Mouse (Mus musculus) left cerebral cortex, adult 2 months (tissue): ENCODE data around the gene Xiap. TPM values are rescaled to one million over a fixed set of nuclear protein-coding genes. Genes with fewer than 3 reads are reported as not detected.

ENCODE experiments used
- DNase-seq, 2 experiments: peaks; one replicate each; pipeline ENCODE4 v3.0.0; 2021 to 2022; ENCODE audit warnings: low spot score in 2 of 2, mixed read lengths in 1 of 2; ENCODE audit errors: extremely low spot score in 1 of 2
- H3K27ac ChIP-seq: fragments of 200-600 bp; 2 replicates; pipeline ENCODE4 v1.8.1; 2022
- H3K4me3 ChIP-seq: fragments of 200-600 bp; 2 replicates; pipeline ENCODE4 v1.8.1; 2022
- CTCF ChIP-seq: fragments of 200-600 bp; IDR thresholded peaks from 2 replicates; pipeline ENCODE4 v1.8.1; 2022; ENCODE audit warnings: antibody characterized with exemption, mild to moderate bottlenecking, moderate library complexity
- intact Hi-C: fragments of 180-260 bp; cut with DNase I; formaldehyde crosslinking; loops from one replicate; pipeline ENCODE4 v1.15.1; 2025
- total RNA-seq, 2 experiments: library from RNA; stranded (reverse); gene quantifications; 2 replicates each; pipeline ENCODE4 v1.2.3; 2021

Gene Xiap
- total RNA-seq, 2 experiments from 2014 or later, result 54.9 to 58.8 TPM

- Histone ChIP-seq H3K27ac (no peak overlapping the region), H3K4me3 (no peak overlapping the region)
- DNase-seq, result no peak
- intact Hi-C loops, result no loop called here
- no peak for TF ChIP-seq CTCF
These were observed 8.5 kb upstream of the Xiap start for GRCm38 (mm10) chrX:42050652-42051643.

GRCm38 (mm10) chrX:42057012-42057411 lies 2.5 kb upstream of the Xiap start:
- H3K27ac ChIP-seq, result no peak overlapping the region
- H3K4me3 ChIP-seq, result no peak overlapping the region
- no peak for DNase-seq
- intact Hi-C loops, result no loop called here
- TF ChIP-seq CTCF, result no peak

GRCm38 (mm10) chrX:42057873-42058272 lies 1.6 kb upstream of the Xiap start:
- Histone ChIP-seq H3K4me3 (no peak overlapping the region), H3K27ac (no peak overlapping the region)
- TF ChIP-seq CTCF, result no peak
- DNase-seq, result no peak
- intact Hi-C loops, result no loop called here

- Histone ChIP-seq H3K4me3 (no peak overlapping the region), H3K27ac (no peak overlapping the region)
- no peak for DNase-seq
- intact Hi-C loops, result no loop called here
- no peak for TF ChIP-seq CTCF
These were observed 4.1 kb downstream of the Xiap start for GRCm38 (mm10) chrX:42063621-42064020.

GRCm38 (mm10) chrX:42065086-42065485 lies 5.6 kb downstream of the Xiap start:
- no peak overlapping the region for H3K4me3 ChIP-seq
- DNase-seq, result no peak
- TF ChIP-seq CTCF, result no peak
- H3K27ac ChIP-seq, result no peak overlapping the region
- intact Hi-C loops, result loop anchor here (5.0 kb wide), 1 partner anchor 33 kb away; no protein-coding TSS in a partner anchor

- no peak for DNase-seq
- TF ChIP-seq CTCF, result no peak
- Histone ChIP-seq H3K4me3 (no peak overlapping the region), H3K27ac (no peak overlapping the region; the same call in 1 of the 2 replicates)
- intact Hi-C loops, result loop anchor here (5.0 kb wide), 1 partner anchor 34 kb away; no protein-coding TSS in a partner anchor
These were observed 7.3 kb downstream of the Xiap start for GRCm38 (mm10) chrX:42066771-42067170.

- peak; percentile 36 to 51 for DNase-seq
- Histone ChIP-seq H3K4me3 (peak overlapping the region; percentile 60), H3K27ac (peak overlapping the region; percentile 91)
- intact Hi-C loops, result loop anchor here (1.0 to 5.0 kb wide), 2 partner anchors 35 to 82 kb away; partner anchors contain the start of gene Stag2
- no peak for TF ChIP-seq CTCF
These were observed 8.3 kb downstream of the Xiap start for GRCm38 (mm10) chrX:42067791-42068200.

GRCm38 (mm10) chrX:42068201-42068874 lies 8.9 kb downstream of the Xiap start:
- peak overlapping the region; percentile 60 for H3K4me3 ChIP-seq
- no peak; the same call in 1 of the 2 replicates for TF ChIP-seq CTCF
- intact Hi-C loops, result loop anchor here (1.0 to 5.0 kb wide), 2 partner anchors 36 to 81 kb away; partner anchors contain the start of gene Stag2

GRCm38 (mm10) chrX:42068875-42069257 lies 9.4 kb downstream of the Xiap start:
- TF ChIP-seq CTCF, result no peak
- H3K4me3 ChIP-seq, result peak overlapping the region; percentile 60
- intact Hi-C loops, result loop anchor here (1.0 to 5.0 kb wide), 2 partner anchors 37 to 80 kb away; partner anchors contain the start of gene Stag2
- no peak for DNase-seq
- H3K27ac ChIP-seq, result peak overlapping the region; percentile 69

More at GRCm38 (mm10) chrX:42068201-42068874, 8.9 kb downstream of the Xiap start:
- peak; percentile 19 to 64 for DNase-seq
- peak overlapping the region; percentile 91 for H3K27ac ChIP-seq

- TF ChIP-seq CTCF, result no peak
- intact Hi-C loops, result no loop called here
- no peak for DNase-seq
- H3K27ac ChIP-seq, result no peak overlapping the region
- H3K4me3 ChIP-seq, result no peak overlapping the region
These were observed 28.3 kb downstream of the Xiap start for GRCm38 (mm10) chrX:42087731-42088130.

GRCm38 (mm10) chrX:42088136-42088535 lies 28.7 kb downstream of the Xiap start:
- intact Hi-C loops, result no loop called here
- Histone ChIP-seq H3K4me3 (no peak overlapping the region), H3K27ac (no peak overlapping the region)
- TF ChIP-seq CTCF, result no peak
- DNase-seq, result no peak

GRCm38 (mm10) chrX:42107137-42107536 lies 47.7 kb downstream of the Xiap start:
- Histone ChIP-seq H3K4me3 (no peak overlapping the region), H3K27ac (no peak overlapping the region)
- no peak for DNase-seq
- intact Hi-C loops, result no loop called here
- TF ChIP-seq CTCF, result no peak
